Mouse (Mus musculus) heart, embryonic 13.5 days (tissue): Measurements from ENCODE around the gene Tfap2c. TPM values are rescaled to one million over a fixed set of nuclear protein-coding genes. Genes with fewer than 3 reads are reported as not detected.

Source experiments
- ATAC-seq: fragments of 200-750 bp; cut with Nextera tagmentation; 2 replicates; pipeline ENCODE4 v1.8.0; 2017; ENCODE audit warnings: moderate TSS enrichment; ENCODE audit not compliant: insufficient number of reproducible peaks, low FRiP score, low TSS enrichment; ENCODE audit errors: extremely low read depth
- H3K27ac ChIP-seq: fragments of 300-500 bp; sonication (generic); replicated peaks from 2 replicates; pipeline ENCODE4 v1.5.1; 2015; ENCODE audit warnings: moderate library complexity, mild to moderate bottlenecking, inconsistent platforms
- H3K27me3 ChIP-seq: fragments of 300-500 bp; sonication (generic); replicated peaks from 2 replicates; pipeline ENCODE4 v1.6.1; 2015; ENCODE audit warnings: mild to moderate bottlenecking, inconsistent platforms
- H3K36me3 ChIP-seq: fragments of 300-500 bp; sonication (generic); 2 replicates; pipeline ENCODE4 v1.6.1; 2015; ENCODE audit warnings: mild to moderate bottlenecking, inconsistent platforms
- H3K4me1 ChIP-seq: fragments of 300-500 bp; sonication (generic); 2 replicates; pipeline ENCODE4 v1.6.1; 2015; ENCODE audit warnings: inconsistent platforms
- H3K4me2 ChIP-seq: fragments of 300-500 bp; sonication (generic); 2 replicates; pipeline ENCODE4 v1.6.1; 2015; ENCODE audit warnings: inconsistent platforms, mild to moderate bottlenecking, moderate library complexity
- H3K4me3 ChIP-seq: fragments of 300-500 bp; sonication (generic); 2 replicates; pipeline ENCODE4 v1.5.1; 2015; ENCODE audit warnings: moderate library complexity, mild to moderate bottlenecking, inconsistent platforms
- H3K9ac ChIP-seq: fragments of 300-500 bp; sonication (generic); 2 replicates; pipeline ENCODE4 v1.6.1; 2015; ENCODE audit warnings: inconsistent platforms, mild to moderate bottlenecking, moderate library complexity
- H3K9me3 ChIP-seq: fragments of 300-500 bp; sonication (generic); 2 replicates; pipeline ENCODE4 v1.6.1; 2016; ENCODE audit warnings: inconsistent platforms
- WGBS: fragments of 180-500 bp; shearing (Covaris S2); methylation state at CpG from one replicate; pipeline ENCODE4 v1.1.7; 2015; ENCODE audit warnings: mixed read lengths; 5-methylcytosine and 5-hydroxymethylcytosine counted together
- polyA plus RNA-seq: library from polyadenylated mRNA; unstranded; fragments of >200 nt; fragmentation: Nextera tagmentation; extraction: Ambion mirVana; gene quantifications from 2 replicates; pipeline ENCODE4 v1.2.1, GENCODE M21; 2015

Gene Tfap2c
- 0.05 and 0.09 TPM in 2 replicates for polyA plus RNA-seq

DNA sequence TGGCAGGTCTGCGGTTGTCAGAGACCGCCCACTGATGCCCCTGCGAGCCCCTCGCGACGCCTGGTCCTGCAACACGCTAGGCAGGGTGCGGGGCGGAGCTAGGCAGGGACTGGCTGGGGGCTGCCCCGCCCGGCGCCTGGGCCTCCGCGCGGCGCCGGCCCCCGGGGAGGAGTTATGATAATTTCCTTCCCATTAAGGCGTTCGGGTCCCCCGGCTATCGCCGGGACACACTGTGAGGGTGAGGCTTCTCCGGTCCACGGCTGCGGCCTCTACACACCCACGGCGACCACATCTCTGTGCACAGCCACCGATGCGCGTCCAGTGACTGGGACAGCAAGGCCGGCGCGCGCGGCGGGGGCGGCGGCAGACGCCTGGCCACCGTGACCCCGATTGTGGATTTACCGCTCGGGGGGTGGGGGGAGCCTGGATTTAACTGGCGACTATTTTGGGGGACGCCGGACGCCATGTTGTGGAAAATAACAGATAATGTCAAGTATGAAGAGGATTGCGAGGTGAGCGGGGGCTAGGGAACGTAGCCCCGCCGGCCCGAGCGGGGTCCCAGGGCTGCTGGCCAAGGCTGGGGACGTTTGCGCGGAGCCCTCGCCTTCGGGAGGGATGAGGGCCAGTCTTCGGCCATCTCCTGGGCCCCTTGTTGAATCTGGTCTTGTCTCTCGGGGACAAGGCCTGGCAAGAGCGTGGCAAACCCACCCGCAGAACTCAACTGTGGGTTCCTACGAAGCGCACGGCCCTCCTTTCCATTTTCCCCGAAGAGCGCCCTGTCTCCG is at the start of gene Tfap2c:
TSS of gene Tfap2c (plus strand) at position 223 of the 785 bp plus-strand sequence.
- Histone ChIP-seq H3K9me3 (no peaks in the 10 kb centered on the region), H3K36me3 (no peaks in the 10 kb centered on the region), H3K9ac (peak within 1 kb of the TSS; percentile 21; the same call in 1 of the 2 replicates), H3K4me1 (peaks cover 45% of the 10 kb centered on the region), H3K4me3 (peak within 1 kb of the TSS; percentile 46), H3K4me2 (peak within 1 kb of the TSS; percentile 70), H3K27ac (no peak within 1 kb of the TSS), H3K27me3 (peaks cover 100% of the 10 kb centered on the region)
- WGBS: under 1% methylated on average over 70 of the region's 70 CpGs
- ATAC-seq: no peak

- H3K27me3 ChIP-seq: 0 out of 2 replicates have a peak, but pooled peaks cover 4% of the 10 kb centered on the region
- no peaks in the 10 kb centered on the region for H3K9me3 ChIP-seq
- WGBS: 23% methylated on average over 7 of the region's 7 CpGs
- H3K4me3 ChIP-seq: no peak overlapping the region
- no peak overlapping the region for H3K27ac ChIP-seq
- H3K9ac ChIP-seq: no peak overlapping the region
- H3K4me2 ChIP-seq: no peak overlapping the region
- peaks cover 5% of the 10 kb centered on the region; the same call in 1 of the 2 replicates for H3K4me1 ChIP-seq
- no peaks in the 10 kb centered on the region for H3K36me3 ChIP-seq
- no peak for ATAC-seq
Measured at GRCm38 (mm10) chr2:172500752-172501316, 48.6 kb upstream of the Tfap2c start.

DNA sequence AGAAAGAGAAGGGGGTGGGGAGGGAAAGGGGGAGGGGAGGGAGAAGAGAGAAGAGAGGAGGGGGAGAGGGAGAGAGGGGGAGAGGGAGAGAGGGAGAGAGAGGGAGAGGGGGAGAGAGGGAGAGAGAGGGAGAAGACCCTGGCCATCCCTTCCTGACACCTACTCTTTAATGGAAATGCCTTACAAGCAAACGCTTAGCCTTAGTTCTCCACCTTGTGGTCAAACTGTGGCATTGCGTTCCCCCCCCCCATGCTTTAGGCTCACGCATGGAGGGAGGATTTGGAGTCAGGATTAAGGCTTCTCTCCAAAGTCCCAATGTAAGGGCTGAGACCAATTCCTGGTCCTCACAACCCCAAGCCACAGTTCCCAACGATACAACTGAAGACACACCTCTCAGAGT is 48.1 kb upstream of the Tfap2c start:
- Histone ChIP-seq H3K4me1 (peaks cover 5% of the 10 kb centered on the region; the same call in 1 of the 2 replicates), H3K36me3 (no peaks in the 10 kb centered on the region), H3K4me2 (no peak overlapping the region), H3K9me3 (no peaks in the 10 kb centered on the region), H3K4me3 (no peak overlapping the region), H3K27me3 (0 out of 2 replicates have a peak, but pooled peaks cover 4% of the 10 kb centered on the region), H3K9ac (no peak overlapping the region), H3K27ac (no peak overlapping the region)
- WGBS: 7% methylated on average over 4 of the region's 4 CpGs
- no peak for ATAC-seq

- no peak for ATAC-seq
Measured at GRCm38 (mm10) chr2:172502168-172502567, 47.2 kb upstream of the Tfap2c start.

DNA sequence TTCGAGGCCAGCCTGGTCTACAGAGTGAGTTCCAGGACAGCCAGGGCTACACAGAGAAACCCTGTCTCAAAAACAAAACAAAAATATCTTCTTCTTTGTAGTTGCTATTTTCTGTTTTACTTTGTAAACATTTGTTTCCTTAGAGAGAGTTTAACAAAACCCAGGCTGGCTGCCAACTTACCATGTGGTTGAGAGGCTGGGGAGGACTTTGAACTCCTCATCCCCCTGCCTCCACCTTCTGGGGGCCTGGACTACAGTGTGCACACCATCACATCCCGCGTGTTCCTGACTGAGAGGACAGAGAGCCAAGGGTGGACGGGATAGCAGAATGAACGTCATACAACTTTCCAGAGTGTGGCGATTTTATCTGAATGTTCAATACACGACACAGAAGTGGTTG is 43.3 kb upstream of the Tfap2c start:
- no peak overlapping the region for H3K9ac ChIP-seq
- H3K4me1 ChIP-seq: no peaks in the 10 kb centered on the region
- H3K4me2 ChIP-seq: no peak overlapping the region
- no peak overlapping the region for H3K4me3 ChIP-seq
- H3K27ac ChIP-seq: no peak overlapping the region
- no peaks in the 10 kb centered on the region for H3K9me3 ChIP-seq
- H3K36me3 ChIP-seq: no peaks in the 10 kb centered on the region
- ATAC-seq: no peak
- 77% methylated on average over 7 of the region's 7 CpGs for WGBS
- H3K27me3 ChIP-seq: 0 out of 2 replicates have a peak, but pooled peaks cover 4% of the 10 kb centered on the region

More at GRCm38 (mm10) chr2:172502168-172502567, 47.2 kb upstream of the Tfap2c start:
- Histone ChIP-seq H3K4me1 (peaks cover 5% of the 10 kb centered on the region; the same call in 1 of the 2 replicates), H3K36me3 (no peaks in the 10 kb centered on the region), H3K4me2 (no peak overlapping the region), H3K9ac (no peak overlapping the region), H3K4me3 (no peak overlapping the region), H3K27me3 (0 out of 2 replicates have a peak, but pooled peaks cover 4% of the 10 kb centered on the region), H3K9me3 (no peaks in the 10 kb centered on the region), H3K27ac (no peak overlapping the region)
- WGBS: 49% methylated on average over 14 of the region's 14 CpGs

GRCm38 (mm10) chr2:172510056-172510712 is 39.2 kb upstream of the Tfap2c start:
- H3K9me3 ChIP-seq: no peaks in the 10 kb centered on the region
- no peaks in the 10 kb centered on the region for H3K36me3 ChIP-seq
- H3K9ac ChIP-seq: no peak overlapping the region
- H3K27me3 ChIP-seq: peaks cover 6% of the 10 kb centered on the region; the same call in 1 of the 2 replicates
- 77% methylated on average over 15 of the region's 15 CpGs for WGBS
- H3K4me3 ChIP-seq: no peak overlapping the region
- no peak for ATAC-seq
- no peak overlapping the region for H3K4me2 ChIP-seq
- H3K4me1 ChIP-seq: no peaks in the 10 kb centered on the region
- no peak overlapping the region for H3K27ac ChIP-seq

DNA sequence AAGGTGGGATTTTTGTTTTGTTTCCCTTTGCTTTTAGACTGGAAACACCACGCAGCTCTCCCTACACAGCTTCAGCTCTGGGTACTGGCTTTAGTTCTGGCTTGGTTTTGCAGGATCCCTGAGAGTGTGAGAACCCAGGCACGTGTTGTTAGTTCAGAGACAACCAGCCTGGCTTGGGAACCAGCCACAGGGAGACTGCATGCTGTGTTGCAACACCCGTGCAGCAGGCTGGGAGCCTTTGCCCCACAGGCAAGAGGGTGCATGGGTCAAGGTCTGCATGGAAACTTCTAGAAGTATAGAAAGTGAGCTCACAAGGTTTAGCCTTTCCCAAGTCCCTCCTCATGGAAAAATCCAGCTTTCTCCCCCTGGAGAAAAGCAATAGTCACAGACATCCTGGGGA is 38.5 kb upstream of the Tfap2c start:
- ATAC-seq: no peak
- Histone ChIP-seq H3K36me3 (no peaks in the 10 kb centered on the region), H3K27ac (no peak overlapping the region), H3K9ac (no peak overlapping the region), H3K4me1 (no peaks in the 10 kb centered on the region), H3K27me3 (peaks cover 13% of the 10 kb centered on the region; the same call in 1 of the 2 replicates), H3K9me3 (no peaks in the 10 kb centered on the region), H3K4me3 (no peak overlapping the region), H3K4me2 (no peak overlapping the region)
- WGBS: 42% methylated on average over 3 of the region's 3 CpGs

GRCm38 (mm10) chr2:172516407-172516992 is 32.9 kb upstream of the Tfap2c start:
- Histone ChIP-seq H3K4me2 (no peak overlapping the region), H3K9me3 (0 out of 2 replicates have a peak, but pooled peaks cover 2% of the 10 kb centered on the region), H3K4me1 (peaks cover 3% of the 10 kb centered on the region; the same call in 1 of the 2 replicates), H3K36me3 (no peaks in the 10 kb centered on the region), H3K9ac (no peak overlapping the region), H3K27ac (no peak overlapping the region), H3K27me3 (peaks cover 39% of the 10 kb centered on the region; the same call in 1 of the 2 replicates), H3K4me3 (no peak overlapping the region)
- WGBS: 30% methylated on average over 11 of the region's 11 CpGs
- no peak for ATAC-seq

GRCm38 (mm10) chr2:172520616-172521371 is 28.6 kb upstream of the Tfap2c start:
- Histone ChIP-seq H3K36me3 (no peaks in the 10 kb centered on the region), H3K27me3 (peaks cover 28% of the 10 kb centered on the region; the same call in 1 of the 2 replicates), H3K27ac (no peak overlapping the region), H3K4me1 (peaks cover 3% of the 10 kb centered on the region; the same call in 1 of the 2 replicates), H3K9me3 (0 out of 2 replicates have a peak, but pooled peaks cover 2% of the 10 kb centered on the region), H3K9ac (no peak overlapping the region), H3K4me3 (no peak overlapping the region), H3K4me2 (no peak overlapping the region)
- no peak for ATAC-seq
- 79% methylated on average over 9 of the region's 9 CpGs for WGBS

GRCm38 (mm10) chr2:172522528-172522927 is 26.9 kb upstream of the Tfap2c start:
- H3K4me2 ChIP-seq: no peak overlapping the region
- H3K27me3 ChIP-seq: peaks cover 15% of the 10 kb centered on the region; the same call in 1 of the 2 replicates
- no peaks in the 10 kb centered on the region for H3K36me3 ChIP-seq
- no peak overlapping the region for H3K4me3 ChIP-seq
- no peak overlapping the region for H3K9ac ChIP-seq
- peaks cover 3% of the 10 kb centered on the region; the same call in 1 of the 2 replicates for H3K4me1 ChIP-seq
- WGBS: 80% methylated on average over 12 of the region's 12 CpGs
- H3K9me3 ChIP-seq: 0 out of 2 replicates have a peak, but pooled peaks cover under 1% of the 10 kb centered on the region
- H3K27ac ChIP-seq: no peak overlapping the region
- ATAC-seq: no peak
